In the genomic region with DNA sequence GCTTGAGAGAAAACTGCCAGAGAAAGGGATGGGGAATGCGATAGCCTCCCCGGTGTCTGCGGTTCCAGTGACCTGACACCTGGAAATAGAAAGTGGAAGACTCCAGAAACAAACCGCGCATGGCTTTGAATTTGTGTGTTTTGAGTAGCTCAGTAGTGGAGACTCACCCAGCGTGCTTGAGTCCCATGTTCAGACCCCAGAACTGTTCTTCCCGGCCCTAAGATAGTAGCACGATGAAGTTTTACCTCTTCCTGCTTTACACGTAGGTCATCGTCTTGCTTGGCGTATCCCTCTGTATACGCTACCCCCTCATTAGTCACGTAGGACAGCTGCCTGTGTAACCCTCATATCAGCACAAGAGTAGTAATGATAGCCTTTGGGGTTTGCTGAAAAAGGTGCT, we compare ENCODE assay signal across 8 mouse cellular contexts. TPM values are rescaled to one million over a fixed set of nuclear protein-coding genes. Genes with fewer than 3 reads are reported as not detected.
DNase-seq lines count a peak whose midpoint lies in the region; ATAC-seq and TF ChIP-seq lines count a peak whose summit lies in the region.

No protein-coding gene starts in this region.

- TF ChIP-seq CTCF in liver, adult 2 months (IDR thresholded peaks at IDR 0.05; ENCODE audit: low read depth, low read length) = no peak

- WGBS in forebrain, embryonic 10.5 days = 12% methylated on average over 13 of the region's 13 CpGs
- WGBS in liver, adult 2 months = 4% methylated on average over 13 of the region's 13 CpGs
- WGBS in stomach, embryonic 16.5 days = under 1% methylated on average over 13 of the region's 13 CpGs

- peak overlapping the region; percentile 81 for H3K4me2 ChIP-seq in stomach, embryonic 16.5 days (ENCODE audit: low read depth, low read length)

- peak overlapping the region; percentile 79 for H3K9ac ChIP-seq in liver, adult 2 months (ENCODE audit: low read depth, low read length)
- H3K9ac ChIP-seq in stomach, embryonic 16.5 days (ENCODE audit: low read length) = peak overlapping the region; percentile 95

- peak overlapping the region; percentile 96 for H3K27ac ChIP-seq in forebrain, embryonic 10.5 days
- H3K27ac ChIP-seq in liver, adult 2 months (replicated peaks; ENCODE audit: insufficient read depth, low read depth, low read length) = peak overlapping the region; percentile 62
- H3K27ac ChIP-seq in stomach, embryonic 16.5 days (ENCODE audit: low read length) = peak overlapping the region; percentile 97

- no peak for TF ChIP-seq POLR2A in liver, adult 2 months (IDR thresholded peaks at IDR 0.05; ENCODE audit: extremely low read depth, insufficient read depth, low read length)

- ATAC-seq in frontal cortex, adult (ENCODE audit: low TSS enrichment) = peak; percentile 44
- 0 out of 2 replicates have a peak, but pooled peaks have one; percentile 17 for ATAC-seq in stomach, embryonic 16.5 days (ENCODE audit: insufficient read depth, low FRiP score)

- peak overlapping the region; percentile 88 for H3K4me3 ChIP-seq in forebrain, embryonic 10.5 days
- peak overlapping the region; percentile 66 for H3K4me3 ChIP-seq in liver, adult 2 months (ENCODE audit: insufficient read depth, low read depth, low read length)
- H3K4me3 ChIP-seq in stomach, embryonic 16.5 days (replicated peaks; ENCODE audit: low read length) = peak overlapping the region; percentile 88

- no peaks in the 10 kb centered on the region for H3K27me3 ChIP-seq in forebrain, embryonic 10.5 days (ENCODE audit: poor library complexity, severe bottlenecking)
- no peaks in the 10 kb centered on the region for H3K27me3 ChIP-seq in liver, adult 2 months (ENCODE audit: control insufficient read depth, insufficient read depth, low read length)
- H3K27me3 ChIP-seq in stomach, embryonic 16.5 days (ENCODE audit: control insufficient read depth, insufficient read depth, low read length) = no peaks in the 10 kb centered on the region

- H3K9me3 ChIP-seq in forebrain, embryonic 10.5 days = no peaks in the 10 kb centered on the region
- H3K9me3 ChIP-seq in stomach, embryonic 16.5 days (replicated peaks; ENCODE audit: control insufficient read depth, low read length) = no peaks in the 10 kb centered on the region

- H3K79me2 ChIP-seq in liver, adult 2 months (ENCODE audit: control insufficient read depth, insufficient read depth, low read length) = no peaks in the 10 kb centered on the region; the same call in 1 of the 2 replicates

- peaks cover 20% of the 10 kb centered on the region for H3K36me3 ChIP-seq in forebrain, embryonic 10.5 days (replicated peaks)
- no peaks in the 10 kb centered on the region for H3K36me3 ChIP-seq in liver, adult 2 months (ENCODE audit: control insufficient read depth, insufficient read depth, low read length)
- H3K36me3 ChIP-seq in stomach, embryonic 16.5 days (ENCODE audit: control insufficient read depth, insufficient read depth, low read length) = no peaks in the 10 kb centered on the region

- no peak for DNase-seq in frontal cortex, postnatal 25 days (ENCODE audit: low spot score in 2 of 2)
- peak; percentile 56 for DNase-seq in 416B (ENCODE audit: low read depth)
- no peak for DNase-seq in forebrain, embryonic 10.5 days (ENCODE audit: extremely low spot score, low spot score)
- DNase-seq in liver, adult 2 months (ENCODE audit: extremely low read depth, low read depth, low spot score) = no peak
- DNase-seq in right cerebral cortex, postnatal 4 days = no peak
- no peak for DNase-seq in spleen, postnatal 4 days (ENCODE audit: low spot score in 2 of 2)

- H3K4me1 ChIP-seq in forebrain, embryonic 10.5 days = peaks cover 21% of the 10 kb centered on the region
- peaks cover 3% of the 10 kb centered on the region for H3K4me1 ChIP-seq in liver, adult 2 months (ENCODE audit: control insufficient read depth, insufficient read depth, low read length)
- H3K4me1 ChIP-seq in stomach, embryonic 16.5 days (ENCODE audit: control insufficient read depth, insufficient read depth, low read length) = peaks cover 18% of the 10 kb centered on the region

RNA-seq across cellular contexts. Expression of gene Manbal, which starts 0.6 kb away (rescaled TPM):
- polyA plus RNA-seq in forebrain, embryonic 10.5 days (2016; fragmentation: Nextera tagmentation; extraction: Ambion mirVana) = 64.4 and 68.1 TPM in 2 replicates
- 3.3 and 3.8 TPM in 2 replicates for total RNA-seq in liver, adult 2 months (2014; rRNA removed)
- 28.5 and 31.9 TPM in 2 replicates for polyA plus RNA-seq in liver, adult 2 months (2012; rRNA removed)
- polyA plus RNA-seq in stomach, embryonic 16.5 days (2015; fragmentation: Nextera tagmentation; extraction: Ambion mirVana) = 76.3 and 78.0 TPM in 2 replicates

RNA-seq across cellular contexts. Expression of gene Ghrh, which starts 20.7 kb away (rescaled TPM):
- 0.34 TPM in 1 of 2 replicates, not detected in the other for polyA plus RNA-seq in forebrain, embryonic 10.5 days (2016; fragmentation: Nextera tagmentation; extraction: Ambion mirVana)
- not detected in 2 replicates for total RNA-seq in liver, adult 2 months (2014; rRNA removed)
- not detected in 2 replicates for polyA plus RNA-seq in liver, adult 2 months (2012; rRNA removed)
- polyA plus RNA-seq in stomach, embryonic 16.5 days (2015; fragmentation: Nextera tagmentation; extraction: Ambion mirVana) = 0.30 and 0.51 TPM in 2 replicates

RNA-seq across cellular contexts. Expression of gene Src, which starts 50.3 kb away (rescaled TPM):
- 19.2 and 19.6 TPM in 2 replicates for polyA plus RNA-seq in forebrain, embryonic 10.5 days (2016; fragmentation: Nextera tagmentation; extraction: Ambion mirVana)
- 1.3 and 1.7 TPM in 2 replicates for total RNA-seq in liver, adult 2 months (2014; rRNA removed)
- 3.2 and 5.6 TPM in 2 replicates for polyA plus RNA-seq in liver, adult 2 months (2012; rRNA removed)
- polyA plus RNA-seq in stomach, embryonic 16.5 days (2015; fragmentation: Nextera tagmentation; extraction: Ambion mirVana) = 12.1 and 14.7 TPM in 2 replicates
